Mouse (Mus musculus): ENCODE data around the gene Rabgef1.
"Not testable (repeated sequence)": the region's sequence is repeated elsewhere in the genome, so short reads cannot be mapped to it uniquely, and the experiment has no call there.

Rabgef1 gene

GRCm38 (mm10) chr5:130212956-130213355, 41.4 kb downstream of the Rabgef1 start:
- no peak for DNase-seq (ENCODE audit: extremely low spot score)

- DNase-seq (ENCODE audit: extremely low spot score), result no peak
Measured at GRCm38 (mm10) chr5:130216781-130217180, 45.2 kb downstream of the Rabgef1 start, which contains the start of gene Tmem248. Tmem248 (plus strand) TSS chr5:130217081.

DNA sequence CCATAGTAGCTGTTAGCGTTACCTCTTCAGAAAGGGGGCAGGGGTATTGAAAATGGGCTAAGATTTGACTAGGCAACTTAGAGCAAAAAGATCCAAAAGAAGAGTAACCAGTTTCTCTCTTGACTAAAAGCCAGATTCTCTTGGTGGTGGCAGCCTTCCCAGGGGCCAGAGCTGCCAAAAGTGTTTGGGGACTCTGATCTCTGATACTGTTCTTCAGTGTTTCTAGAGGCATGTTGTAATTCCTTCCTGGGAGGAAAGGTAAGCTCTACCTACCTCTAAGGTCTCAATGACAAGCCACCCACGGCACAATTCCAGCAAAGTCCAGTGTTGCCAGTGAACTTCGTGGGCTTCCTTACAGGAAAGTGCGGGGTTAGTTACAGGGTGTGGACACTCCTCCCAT, 45.8 kb downstream of the Rabgef1 start:
- no peak for DNase-seq (ENCODE audit: extremely low spot score)

DNA sequence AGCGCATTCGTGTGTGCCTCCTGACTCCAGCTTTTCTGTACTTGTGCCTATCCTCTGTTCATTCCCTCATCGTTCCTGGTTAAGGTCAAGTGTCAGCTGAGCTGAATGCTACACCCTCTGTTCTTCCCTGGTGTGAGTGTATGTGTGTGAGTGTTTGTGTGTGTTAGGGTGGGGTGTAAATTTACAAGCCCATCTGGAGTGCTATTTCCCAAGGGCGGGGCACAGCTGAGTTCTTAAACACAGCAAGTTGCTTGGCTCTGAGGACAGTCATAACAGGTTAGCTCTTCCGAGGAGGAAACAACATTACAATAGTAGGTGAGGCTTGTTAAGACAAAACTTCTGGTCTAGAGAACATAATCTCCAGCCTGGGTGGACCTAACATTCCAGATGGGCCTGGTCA, 46.7 kb downstream of the Rabgef1 start:
- no peak for DNase-seq (ENCODE audit: extremely low spot score)

DNA sequence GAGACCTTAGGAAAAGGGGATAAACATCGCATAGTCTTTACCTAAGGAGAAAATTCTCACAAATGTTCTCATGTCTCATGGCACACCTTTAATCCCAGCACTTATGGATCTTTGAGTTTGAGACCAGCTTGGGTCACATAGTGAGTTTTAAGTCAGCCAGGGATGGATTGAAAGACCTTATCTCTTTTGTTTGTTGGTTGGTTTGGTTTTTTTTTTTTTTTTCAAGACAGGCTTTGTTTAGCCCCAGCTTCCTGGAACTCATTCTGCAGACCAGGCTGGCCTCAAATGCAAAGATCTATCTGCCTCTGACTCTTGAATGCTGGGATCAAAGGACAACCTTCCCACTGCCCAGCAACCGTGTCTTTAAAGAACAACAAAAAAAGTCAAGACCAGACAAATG, 49.7 kb downstream of the Rabgef1 start:
- DNase-seq (ENCODE audit: extremely low spot score), result no peak

GRCm38 (mm10) chr5:130221760-130222145, 50.2 kb downstream of the Rabgef1 start:
- DNase-seq (ENCODE audit: extremely low spot score), result no peak

- DNase-seq (ENCODE audit: extremely low spot score), result peak; percentile 97
Measured at GRCm38 (mm10) chr5:130222146-130223004, 50.8 kb downstream of the Rabgef1 start.

GRCm38 (mm10) chr5:130226790-130227189, 55.2 kb downstream of the Rabgef1 start:
- no peak for DNase-seq (ENCODE audit: extremely low spot score)

- no peak for DNase-seq (ENCODE audit: extremely low spot score)
Measured at GRCm38 (mm10) chr5:130228120-130228519, 56.5 kb downstream of the Rabgef1 start.

GRCm38 (mm10) chr5:130236302-130236701, 64.7 kb downstream of the Rabgef1 start:
- DNase-seq (ENCODE audit: extremely low spot score), result no peak

GRCm38 (mm10) chr5:130239236-130239635, 67.6 kb downstream of the Rabgef1 start:
- DNase-seq (ENCODE audit: extremely low spot score), result no peak

DNA sequence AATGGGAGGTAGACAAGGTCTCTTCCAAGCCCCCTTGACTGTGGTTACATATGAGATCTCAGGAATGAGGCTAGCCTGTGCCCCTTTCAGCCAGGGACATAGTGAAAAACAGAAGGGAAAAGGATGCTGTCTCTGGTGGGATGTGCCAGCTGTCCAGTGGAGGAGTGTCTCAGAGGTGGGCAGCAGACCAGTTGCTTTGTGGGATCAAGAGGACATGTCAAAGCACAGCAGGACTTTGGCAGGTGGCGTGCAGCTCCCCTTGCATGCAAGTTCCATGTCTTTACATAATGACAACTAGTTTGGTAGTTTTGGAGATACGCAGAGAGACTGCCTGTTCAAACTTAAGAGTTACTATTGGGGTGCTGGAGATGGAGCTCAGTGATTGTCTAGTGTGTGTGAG, 68.3 kb downstream of the Rabgef1 start:
- DNase-seq (ENCODE audit: extremely low spot score), result no peak

DNA sequence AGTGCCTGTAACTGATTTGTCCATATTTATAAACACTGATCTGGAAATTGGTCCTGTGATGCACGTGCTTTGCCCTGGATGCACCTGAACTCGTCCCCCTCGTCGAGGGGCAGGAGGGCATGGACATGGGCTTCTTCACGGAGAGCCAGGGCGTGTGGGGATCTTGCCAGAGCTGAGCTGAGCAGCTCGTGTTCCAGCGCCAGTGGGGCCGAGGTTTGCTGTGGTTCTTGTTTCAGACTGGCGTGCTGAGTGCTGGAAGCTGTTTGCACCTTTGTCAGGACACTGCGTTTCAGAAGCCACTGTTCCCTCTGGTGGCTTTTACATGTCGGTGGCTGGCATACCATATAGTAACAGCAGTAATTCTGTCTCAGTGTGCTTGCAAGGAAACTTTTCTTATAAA, 69.8 kb downstream of the Rabgef1 start:
- DNase-seq (ENCODE audit: extremely low spot score), result no peak

DNA sequence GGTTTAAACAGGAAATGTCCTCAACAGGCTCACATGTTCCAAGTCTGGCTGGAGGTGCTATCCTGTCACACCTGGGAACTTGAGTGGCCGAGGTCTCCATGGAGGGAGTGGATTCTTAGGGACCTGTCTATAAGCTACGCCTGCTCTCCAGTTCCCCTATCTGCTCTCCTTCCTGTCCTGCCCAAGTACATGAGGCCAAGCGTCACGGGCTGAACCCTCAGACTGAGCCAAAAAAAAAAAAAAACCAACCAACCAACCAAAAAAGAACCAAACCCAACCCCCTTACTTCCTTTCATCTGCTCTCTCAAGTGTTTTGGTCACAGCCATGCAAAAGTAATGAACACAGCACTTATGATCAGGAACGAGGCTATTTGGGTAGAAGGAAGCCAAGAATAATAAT, 76.2 kb downstream of the Rabgef1 start:
- DNase-seq (ENCODE audit: extremely low spot score), result no peak

DNA sequence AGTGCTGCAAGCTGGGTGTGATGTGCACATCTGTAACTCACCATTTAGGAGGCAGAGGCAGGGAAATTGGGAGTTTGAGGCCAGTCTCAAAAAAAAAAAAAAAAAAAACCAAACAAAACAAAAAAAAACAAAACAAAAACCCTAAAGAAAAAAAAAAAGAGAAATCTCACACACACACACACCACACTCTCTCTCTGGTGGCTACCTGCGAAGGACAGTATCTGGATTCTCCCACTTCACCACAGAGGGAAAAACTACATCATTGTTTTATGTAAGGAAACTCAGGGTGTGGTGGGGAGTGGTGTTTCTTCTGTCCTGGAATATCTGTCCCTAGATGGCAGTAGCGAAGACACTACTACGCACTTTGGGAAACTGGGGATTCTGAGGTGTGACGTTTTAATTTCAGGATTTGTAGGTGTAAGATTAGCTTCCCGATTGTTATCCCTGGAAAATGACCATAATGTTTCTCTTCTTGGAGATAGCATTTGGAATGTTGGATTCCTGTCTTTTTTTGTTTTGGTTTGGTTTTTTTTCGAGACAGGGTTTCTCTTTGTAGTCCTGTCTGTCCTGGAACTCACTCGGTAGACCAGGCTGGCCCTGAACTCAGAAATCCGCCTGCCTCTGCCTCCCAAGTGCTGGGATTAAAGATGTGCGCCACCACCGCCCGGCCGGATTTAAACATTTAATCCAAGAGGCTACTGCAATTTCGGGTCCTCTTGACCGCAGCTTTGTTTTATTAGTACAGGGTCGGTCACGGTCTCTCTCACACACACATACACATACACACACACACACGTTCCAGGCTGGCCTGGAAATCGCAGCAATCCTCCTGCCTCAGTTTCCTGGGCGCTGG, 82.8 kb downstream of the Rabgef1 start:
- DNase-seq (ENCODE audit: extremely low spot score), result peak; percentile 42

- DNase-seq (ENCODE audit: extremely low spot score), result peak; percentile 96
Measured at GRCm38 (mm10) chr5:130255017-130255720, 83.6 kb downstream of the Rabgef1 start, which contains the start of the genes Sbds and Tyw1. Sbds (minus strand) TSS chr5:130255530. Tyw1 (plus strand) TSS chr5:130255619.

- not testable (repeated sequence) for DNase-seq (ENCODE audit: extremely low spot score)
Measured at GRCm38 (mm10) chr5:130255799-130256525, 84.4 kb downstream of the Rabgef1 start.

- DNase-seq (ENCODE audit: extremely low spot score), result peak; percentile 90
Measured at GRCm38 (mm10) chr5:130256678-130257271, 85.2 kb downstream of the Rabgef1 start.

GRCm38 (mm10) chr5:130257303-130257702, 85.7 kb downstream of the Rabgef1 start:
- DNase-seq (ENCODE audit: extremely low spot score), result peak; percentile 15

GRCm38 (mm10) chr5:130263454-130263853, 91.9 kb downstream of the Rabgef1 start:
- DNase-seq (ENCODE audit: extremely low spot score), result no peak

Measured in embryo, embryonic 9.5 days (tissue).